Mouse (Mus musculus) lung, adult 2 months (tissue): Measurements from ENCODE around the gene 2810004N23Rik. TPM values are rescaled to one million over a fixed set of nuclear protein-coding genes. Genes with fewer than 3 reads are reported as not detected.

ENCODE experiments used
- DNase-seq: peaks from one replicate; pipeline ENCODE4 v3.0.0; 2022
- H3K4me1 ChIP-seq: fragments of 200-500 bp; 2 replicates; pipeline ENCODE4 v1.6.1; 2011; ENCODE audit warnings: low read length; ENCODE audit not compliant: control insufficient read depth, insufficient read depth
- H3K4me3 ChIP-seq: fragments of 200-500 bp; replicated peaks from 2 replicates; pipeline ENCODE3; 2011; ENCODE audit warnings: low read depth, mild to moderate bottlenecking, control low read depth, low read length; ENCODE audit errors: extremely low read depth
- CTCF ChIP-seq: fragments of 200-500 bp; IDR thresholded peaks from 2 replicates; pipeline ENCODE4 v1.5.1; 2011; ENCODE audit warnings: mild to moderate bottlenecking, low read length, control low read depth; ENCODE audit not compliant: insufficient read depth
- POLR2A ChIP-seq: fragments of 200-500 bp; IDR thresholded peaks from 2 replicates; pipeline ENCODE4 v1.6.1; 2011; ENCODE audit warnings: low read depth, mild to moderate bottlenecking, control low read depth, low read length, borderline replicate concordance; ENCODE audit errors: extremely low read depth
- WGBS: fragments of 180-500 bp; shearing (Covaris S2); methylation state at CpG from one replicate; pipeline ENCODE4 v1.1.7; 2018; 5-methylcytosine and 5-hydroxymethylcytosine counted together
- polyA plus RNA-seq: library from polyadenylated mRNA; depleted of rRNA; stranded (reverse); fragments of >200 nt; gene quantifications from 2 replicates; pipeline ENCODE4 v1.2.3, GENCODE M21; 2012

Gene 2810004N23Rik
- polyA plus RNA-seq, 1 experiment = 11.3 TPM

DNA sequence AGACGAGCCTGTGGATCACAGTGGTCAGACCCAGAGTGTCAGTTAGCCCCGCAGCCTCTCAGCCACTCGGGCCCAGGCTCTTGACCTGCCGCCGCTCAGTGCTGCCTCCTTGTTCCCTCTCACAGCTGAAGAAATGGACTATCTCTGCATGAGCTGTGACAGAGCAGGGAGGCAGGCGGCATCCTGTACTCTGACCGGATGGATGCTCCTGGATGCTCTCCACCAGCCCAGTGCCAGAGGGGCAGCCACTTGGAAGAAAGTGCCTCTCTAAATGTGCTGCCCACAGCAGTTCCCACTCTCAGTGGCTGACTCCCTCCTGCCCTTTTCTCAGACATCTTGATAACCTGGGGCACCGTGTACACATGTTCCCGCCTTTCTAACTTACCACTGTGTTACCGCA, 21.1 kb downstream of the 2810004N23Rik start:
- DNase-seq = no peak
- WGBS = 88% methylated on average over 10 of the region's 10 CpGs
- no peak for TF ChIP-seq POLR2A
- TF ChIP-seq CTCF = no peak
- peaks cover 4% of the 10 kb centered on the region for H3K4me1 ChIP-seq
- no peak overlapping the region for H3K4me3 ChIP-seq

DNA sequence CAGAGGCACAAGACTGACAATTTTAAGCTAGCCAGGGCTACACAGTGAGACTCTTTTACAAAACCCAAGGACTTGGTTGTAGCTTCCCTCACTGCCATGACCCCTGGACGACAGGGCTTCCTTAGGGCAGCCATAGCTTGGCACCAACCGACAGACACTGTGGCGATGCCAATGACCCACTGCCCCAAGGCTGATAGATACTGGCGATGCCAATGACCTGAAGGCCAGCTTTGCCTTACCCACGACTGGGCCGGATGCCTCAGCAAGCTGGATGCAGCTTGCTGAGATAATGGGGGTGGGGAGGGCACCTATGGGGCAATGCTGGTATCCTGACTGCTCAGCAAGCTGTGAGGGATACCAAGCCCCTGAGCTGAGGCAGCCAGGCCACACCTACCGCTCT, 22.0 kb downstream of the 2810004N23Rik start:
- 94% methylated on average over 7 of the region's 7 CpGs for WGBS
- TF ChIP-seq POLR2A = no peak
- no peak for TF ChIP-seq CTCF
- no peak for DNase-seq
- Histone ChIP-seq H3K4me3 (no peak overlapping the region), H3K4me1 (peaks cover 4% of the 10 kb centered on the region)

DNA sequence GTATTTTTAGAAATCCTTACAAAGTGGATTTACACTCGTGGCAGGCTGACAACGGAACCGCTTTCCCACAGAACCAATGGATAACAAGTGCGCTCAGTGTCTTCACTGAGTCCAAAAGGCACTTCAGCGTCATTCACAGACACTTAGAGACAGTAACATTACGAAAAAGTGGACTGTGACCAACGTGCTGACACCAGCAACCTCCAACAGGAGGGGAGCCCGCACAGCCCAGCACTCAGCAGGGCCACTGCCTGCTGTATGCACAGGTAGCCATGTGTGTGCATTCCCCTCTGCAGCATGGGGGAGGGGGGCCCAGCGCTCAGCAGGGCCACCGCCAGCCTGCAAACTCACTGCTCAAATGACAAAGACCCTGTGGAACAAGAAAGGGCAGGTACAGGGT, 23.5 kb downstream of the 2810004N23Rik start:
- Histone ChIP-seq H3K4me3 (no peak overlapping the region), H3K4me1 (peaks cover under 1% of the 10 kb centered on the region; the same call in 1 of the 2 replicates)
- DNase-seq = no peak
- TF ChIP-seq POLR2A (no peak), CTCF (no peak)
- WGBS = 83% methylated on average over 10 of the region's 10 CpGs

DNA sequence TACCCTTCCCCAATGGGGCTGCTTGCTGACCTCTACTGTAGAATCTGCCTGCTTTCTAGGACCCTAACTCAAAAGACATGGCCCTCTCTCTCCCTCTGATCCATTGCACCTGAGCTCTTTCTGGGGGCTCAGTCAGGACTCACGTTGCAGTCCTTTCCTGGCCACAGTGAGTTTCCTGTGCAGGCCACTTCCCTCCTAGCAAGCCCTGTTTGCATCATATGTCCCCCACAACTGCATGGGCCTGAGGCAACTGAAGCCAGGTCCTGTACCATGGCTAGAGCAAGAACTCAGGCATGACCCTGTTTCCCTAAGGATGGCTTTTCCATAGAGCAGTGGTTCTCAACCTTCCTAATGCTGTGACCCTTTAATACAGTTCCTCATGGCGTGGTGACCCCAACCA, 25.0 kb downstream of the 2810004N23Rik start:
- Histone ChIP-seq H3K4me1 (peaks cover 7% of the 10 kb centered on the region; the same call in 1 of the 2 replicates), H3K4me3 (no peak overlapping the region)
- WGBS = 63% methylated on average over 2 of the region's 2 CpGs
- DNase-seq = no peak
- no peak for TF ChIP-seq CTCF
- no peak for TF ChIP-seq POLR2A

DNA sequence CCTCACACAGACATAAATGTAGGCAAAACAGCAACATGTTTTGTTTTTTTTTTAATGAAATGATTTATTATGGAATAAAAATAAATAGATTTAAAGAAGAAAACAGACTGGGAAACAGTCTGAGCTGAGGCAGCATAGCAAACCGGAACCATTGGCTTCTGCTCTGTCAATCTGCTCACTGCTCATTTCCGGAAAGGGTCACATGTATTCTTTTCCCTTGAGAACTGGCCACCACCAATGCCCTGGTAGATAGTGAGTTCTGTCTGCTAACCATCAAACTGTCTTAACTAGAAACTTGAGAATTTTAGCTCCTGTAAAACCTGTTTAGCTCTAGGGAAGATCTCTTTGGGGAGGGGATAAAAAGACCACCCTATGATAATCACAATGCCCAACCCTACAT, 26.0 kb downstream of the 2810004N23Rik start:
- TF ChIP-seq POLR2A (no peak), CTCF (no peak)
- DNase-seq = no peak
- Histone ChIP-seq H3K4me3 (no peak overlapping the region), H3K4me1 (peaks cover 7% of the 10 kb centered on the region; the same call in 1 of the 2 replicates)
- WGBS = 79% methylated on average over 2 of the region's 2 CpGs

DNA sequence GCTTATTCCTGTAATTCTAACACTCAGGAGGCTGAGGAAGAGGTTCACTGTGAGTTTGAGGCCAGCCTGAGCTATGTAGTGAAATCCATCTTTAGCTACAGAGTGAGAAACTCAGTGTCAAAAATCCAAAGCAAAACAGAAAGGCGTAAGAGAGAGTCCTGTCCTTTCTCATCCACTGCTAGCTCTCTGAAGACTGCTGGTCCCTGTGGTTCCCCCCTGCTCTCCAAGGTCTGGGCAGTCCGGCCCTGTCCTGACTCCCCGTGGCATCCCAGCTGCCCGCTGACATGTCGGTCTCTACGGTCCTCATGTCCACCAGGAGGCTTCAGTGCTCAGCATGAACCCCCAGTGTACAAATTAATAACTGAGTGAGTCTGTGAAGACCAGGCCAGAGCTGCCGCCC, 26.6 kb downstream of the 2810004N23Rik start:
- no peak for TF ChIP-seq POLR2A
- peaks cover 7% of the 10 kb centered on the region; the same call in 1 of the 2 replicates for H3K4me1 ChIP-seq
- H3K4me3 ChIP-seq = no peak overlapping the region
- WGBS = 89% methylated on average over 7 of the region's 7 CpGs
- no peak for DNase-seq

DNA sequence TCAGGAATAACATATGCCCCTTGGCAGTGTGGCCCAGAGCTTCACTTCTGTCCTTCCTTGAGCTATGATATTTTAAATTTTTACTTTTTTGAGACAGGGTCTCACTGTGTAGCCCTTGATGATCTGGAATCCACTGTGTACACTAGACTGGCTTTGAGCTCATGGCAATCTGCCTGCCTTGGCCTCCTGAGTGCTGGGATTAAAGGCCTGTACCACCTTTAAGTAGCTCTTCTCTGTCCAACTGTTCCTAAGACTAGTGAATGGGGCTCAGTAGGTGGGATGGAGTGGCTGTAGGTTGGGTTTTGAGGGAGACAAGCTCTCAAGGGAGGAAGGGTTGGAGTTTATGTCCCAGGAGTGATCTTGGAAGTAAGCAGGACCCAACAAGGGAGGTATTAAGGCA, 27.1 kb downstream of the 2810004N23Rik start:
- no peak for DNase-seq
- H3K4me3 ChIP-seq = no peak overlapping the region
- H3K4me1 ChIP-seq = peaks cover 7% of the 10 kb centered on the region; the same call in 1 of the 2 replicates
- TF ChIP-seq CTCF (no peak), POLR2A (no peak)

DNA sequence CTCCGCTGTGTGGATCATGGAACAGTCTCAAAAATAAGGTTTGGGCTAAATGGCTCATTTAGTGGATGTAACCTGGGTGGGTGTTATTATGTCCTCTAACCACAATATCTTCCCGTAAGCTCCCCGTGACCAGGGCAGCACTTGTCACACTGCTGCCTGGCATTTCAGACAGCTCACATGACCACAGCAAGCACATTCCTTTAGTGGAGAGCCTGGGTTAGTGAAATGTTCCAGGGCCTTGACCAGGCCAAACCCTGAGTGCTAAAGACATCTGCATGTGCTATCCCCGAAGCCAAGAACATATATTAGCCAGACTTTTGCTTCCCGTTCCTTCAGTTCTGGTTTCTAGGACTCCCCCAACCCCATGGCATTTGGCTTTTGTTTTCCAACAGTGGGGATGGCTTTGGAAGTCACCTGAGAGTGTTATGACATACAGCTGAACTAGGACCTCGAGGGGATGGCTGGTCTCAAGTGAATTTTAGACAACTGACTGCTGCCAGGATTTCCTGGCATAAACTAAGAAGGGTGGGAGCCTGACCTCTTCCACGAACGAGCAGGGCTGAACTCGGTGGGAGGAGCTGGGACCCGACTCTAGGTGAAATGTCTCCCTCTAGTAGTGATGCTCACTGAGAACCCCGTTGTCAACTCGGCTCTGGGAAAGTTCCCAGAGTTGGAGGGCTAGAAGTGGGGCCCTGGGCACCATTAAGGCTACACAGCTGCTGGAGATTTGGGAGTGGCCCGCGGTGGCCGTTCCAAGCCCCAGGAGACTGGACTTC, 29.3 kb downstream of the 2810004N23Rik start:
- DNase-seq = no peak
- Histone ChIP-seq H3K4me1 (peaks cover 7% of the 10 kb centered on the region; the same call in 1 of the 2 replicates), H3K4me3 (no peak overlapping the region)
- TF ChIP-seq CTCF (no peak), POLR2A (no peak)
- 22% methylated on average over 15 of the region's 15 CpGs for WGBS

DNA sequence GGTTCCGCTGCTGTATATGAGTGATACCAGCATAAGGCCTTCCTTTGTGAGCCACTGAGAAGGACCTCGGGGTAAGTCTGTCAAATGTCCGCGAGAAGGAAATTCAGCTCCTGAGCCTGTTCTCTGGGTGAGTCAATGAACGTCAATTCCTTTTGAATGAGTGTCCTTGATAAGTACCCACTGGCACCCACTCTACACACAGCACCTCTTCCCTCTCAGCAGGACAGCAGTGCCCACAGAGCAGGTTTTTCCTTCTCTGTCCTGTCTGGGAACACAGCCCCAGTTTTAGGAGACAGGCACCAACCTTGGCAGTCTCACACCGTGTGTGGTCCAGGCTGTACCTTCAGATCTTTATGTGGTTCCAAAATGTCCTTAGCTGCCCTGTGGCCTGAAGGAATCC, 31.0 kb downstream of the 2810004N23Rik start:
- no peak overlapping the region for H3K4me3 ChIP-seq
- 70% methylated on average over 6 of the region's 6 CpGs for WGBS
- TF ChIP-seq CTCF (no peak), POLR2A (no peak)
- no peak for DNase-seq
- H3K4me1 ChIP-seq = peaks cover 9% of the 10 kb centered on the region; the same call in 1 of the 2 replicates

DNA sequence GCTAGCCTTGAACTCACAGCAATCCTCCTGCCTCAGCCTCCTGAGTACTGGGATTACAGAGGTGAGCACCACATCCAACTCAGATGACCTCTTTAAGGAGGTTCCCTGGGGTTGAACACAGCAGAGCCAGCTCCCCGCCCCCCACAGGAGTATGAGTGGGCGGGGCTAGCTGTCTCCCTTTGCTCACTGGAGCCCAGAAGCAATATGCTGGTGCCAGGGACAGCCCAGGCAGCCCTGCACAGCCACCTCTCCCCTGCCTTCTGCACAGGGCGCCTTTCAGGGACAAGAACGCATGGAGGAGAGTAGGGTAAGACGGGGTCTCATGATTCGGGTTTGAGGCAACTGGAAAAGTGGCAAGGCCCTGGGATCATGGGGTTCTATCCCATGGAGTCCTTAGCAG, 31.4 kb downstream of the 2810004N23Rik start:
- TF ChIP-seq POLR2A = no peak
- no peak for TF ChIP-seq CTCF
- Histone ChIP-seq H3K4me1 (peaks cover 9% of the 10 kb centered on the region; the same call in 1 of the 2 replicates), H3K4me3 (no peak overlapping the region)
- no peak for DNase-seq
- WGBS = 79% methylated on average over 6 of the region's 6 CpGs
